Mouse (Mus musculus) limb, embryonic 13.5 days (tissue): ENCODE measurements at regions not wholly inside any gene's neighbourhood (a gene's known extent, or its start where the extent isn't known, plus 50 kb on each side); places are given as distances from the start of the nearest gene placed in this dataset.

ENCODE experiments used
- ATAC-seq: fragments of 200-750 bp; cut with Nextera tagmentation; 2 replicates; pipeline ENCODE4 v1.8.0; 2017; ENCODE audit warnings: low read depth, moderate number of reproducible peaks, moderate TSS enrichment; ENCODE audit not compliant: low FRiP score
- H3K27ac ChIP-seq: fragments of 300-500 bp; sonication (generic); 2 replicates; pipeline ENCODE4 v1.5.1; 2015; ENCODE audit warnings: inconsistent platforms, mild to moderate bottlenecking, moderate library complexity
- H3K27me3 ChIP-seq: fragments of 300-500 bp; sonication (generic); 2 replicates; pipeline ENCODE4 v1.6.1; 2015; ENCODE audit warnings: mild to moderate bottlenecking, inconsistent platforms
- H3K36me3 ChIP-seq: fragments of 300-500 bp; sonication (generic); 2 replicates; pipeline ENCODE4 v1.6.1; 2015; ENCODE audit warnings: inconsistent platforms, mild to moderate bottlenecking, moderate library complexity
- H3K4me1 ChIP-seq: fragments of 300-500 bp; sonication (generic); 2 replicates; pipeline ENCODE4 v1.6.1; 2015; ENCODE audit warnings: inconsistent platforms
- H3K4me2 ChIP-seq: fragments of 300-500 bp; sonication (generic); replicated peaks from 2 replicates; pipeline ENCODE4 v1.6.1; 2015; ENCODE audit warnings: inconsistent platforms, mild to moderate bottlenecking, moderate library complexity
- H3K4me3 ChIP-seq: fragments of 300-500 bp; sonication (generic); 2 replicates; pipeline ENCODE4 v1.5.1; 2015; ENCODE audit warnings: moderate library complexity, mild to moderate bottlenecking, inconsistent platforms
- H3K9ac ChIP-seq: fragments of 300-500 bp; sonication (generic); 2 replicates; pipeline ENCODE4 v1.6.1; 2015; ENCODE audit warnings: mild to moderate bottlenecking, inconsistent platforms
- H3K9me3 ChIP-seq: fragments of 300-500 bp; sonication (generic); 2 replicates; pipeline ENCODE4 v1.6.1; 2016; ENCODE audit warnings: inconsistent platforms
- WGBS: fragments of 180-500 bp; shearing (Covaris S2); methylation state at CpG from one replicate; pipeline ENCODE4 v1.1.7; 2015; 5-methylcytosine and 5-hydroxymethylcytosine counted together

DNA sequence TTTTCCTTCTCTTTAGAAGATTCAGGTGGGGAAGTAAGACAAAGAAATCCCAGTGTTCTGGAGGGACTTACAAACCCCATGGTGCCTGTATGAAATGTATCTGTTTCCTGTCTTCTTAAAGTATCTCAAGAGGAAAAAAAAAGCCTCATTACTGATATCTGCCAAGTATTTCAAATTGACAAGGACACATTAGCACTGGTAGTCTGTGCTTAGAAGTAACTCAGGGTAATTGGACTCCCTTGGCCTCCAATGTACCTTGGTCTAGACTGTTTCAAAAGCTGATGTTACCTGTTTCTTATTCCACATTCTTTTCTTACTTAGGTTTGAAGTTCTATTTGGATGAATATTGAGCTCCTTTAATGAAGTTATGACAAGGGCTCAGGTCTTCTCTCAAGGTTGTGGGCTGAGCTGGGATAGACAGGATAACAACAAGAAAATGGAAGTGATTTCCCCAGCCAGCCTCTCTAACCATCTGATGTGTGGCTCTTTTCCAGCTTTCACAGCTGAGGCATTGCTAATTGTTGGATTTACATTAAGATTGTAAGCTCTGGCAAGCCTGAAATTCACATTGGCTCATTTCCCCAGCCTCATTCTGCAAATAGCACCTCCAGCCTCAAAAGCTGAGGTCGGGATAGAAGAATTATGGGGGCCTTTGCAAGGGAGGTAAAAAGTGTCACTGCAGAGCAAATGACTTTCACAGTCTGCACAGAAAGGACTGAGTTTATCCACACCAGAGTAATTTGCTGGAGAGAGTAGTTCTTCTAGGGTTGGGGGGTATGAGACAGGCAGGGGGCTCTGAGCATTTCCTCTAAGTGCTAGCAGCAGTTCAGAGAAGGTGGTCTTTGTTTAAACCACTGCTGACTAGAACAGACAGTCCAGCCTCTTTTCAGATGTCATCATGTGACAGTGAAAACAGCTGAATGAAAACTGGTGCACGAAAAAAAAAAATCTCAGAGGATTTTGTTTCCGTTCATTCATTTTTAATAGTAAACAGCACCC is 292.3 kb upstream of the Nbea start:
- no peak overlapping the region for H3K9ac ChIP-seq
- ATAC-seq = no peak
- no peaks in the 10 kb centered on the region for H3K36me3 ChIP-seq
- peaks cover 22% of the 10 kb centered on the region for H3K4me1 ChIP-seq
- H3K4me3 ChIP-seq = no peak overlapping the region
- no peaks in the 10 kb centered on the region for H3K9me3 ChIP-seq
- H3K27me3 ChIP-seq = no peaks in the 10 kb centered on the region
- H3K4me2 ChIP-seq = no peak overlapping the region
- no peak overlapping the region for H3K27ac ChIP-seq
- 47% methylated on average over 3 of the region's 3 CpGs for WGBS

DNA sequence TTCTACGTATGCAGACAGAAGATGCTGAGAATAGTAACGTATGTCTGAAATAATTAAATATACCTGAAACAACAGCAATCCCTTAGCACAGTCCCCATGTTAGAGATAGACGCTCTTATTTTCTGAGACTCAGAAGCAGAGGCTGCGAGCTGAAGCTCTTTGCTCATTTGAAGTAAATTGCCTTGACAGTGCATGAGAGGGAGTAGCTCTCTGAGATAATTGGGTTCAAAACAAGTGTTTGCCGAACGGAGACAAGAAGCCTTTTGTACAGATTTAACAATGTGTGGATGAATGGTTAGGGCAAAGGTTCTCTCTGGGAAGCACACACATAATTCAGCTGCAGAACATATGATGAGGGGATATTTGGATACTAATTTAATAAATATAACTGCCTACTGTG is 289.1 kb upstream of the Nbea start:
- WGBS = 63% methylated on average over 6 of the region's 6 CpGs
- Histone ChIP-seq H3K4me3 (no peak overlapping the region), H3K9ac (no peak overlapping the region), H3K4me2 (no peak overlapping the region), H3K36me3 (no peaks in the 10 kb centered on the region), H3K27me3 (no peaks in the 10 kb centered on the region), H3K27ac (no peak overlapping the region), H3K4me1 (peaks cover 10% of the 10 kb centered on the region), H3K9me3 (no peaks in the 10 kb centered on the region)
- no peak for ATAC-seq

DNA sequence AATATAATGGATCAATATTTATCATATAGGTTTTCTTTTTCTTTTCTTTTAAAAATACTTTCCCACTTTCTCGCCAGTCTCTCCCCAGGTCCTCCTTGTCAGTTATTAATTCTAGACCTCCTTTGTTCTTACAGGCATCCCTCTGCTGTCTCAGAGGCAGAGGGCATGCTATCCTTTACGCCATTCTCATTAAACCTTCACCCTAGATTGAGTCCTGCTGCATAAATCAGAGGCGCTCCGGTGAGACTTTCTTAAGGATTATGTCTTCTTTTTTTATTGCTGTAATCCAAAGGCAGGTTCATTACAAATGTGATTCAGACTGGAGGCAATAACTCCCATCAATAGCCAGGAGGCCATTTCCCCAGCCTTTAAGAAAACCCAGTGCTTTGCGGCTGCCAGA is 288.3 kb upstream of the Nbea start:
- no peak for ATAC-seq
- Histone ChIP-seq H3K36me3 (no peaks in the 10 kb centered on the region), H3K9me3 (no peaks in the 10 kb centered on the region), H3K4me3 (no peak overlapping the region), H3K27ac (no peak overlapping the region), H3K4me1 (peaks cover 10% of the 10 kb centered on the region), H3K27me3 (no peaks in the 10 kb centered on the region), H3K4me2 (no peak overlapping the region), H3K9ac (no peak overlapping the region)
- 34% methylated on average over 5 of the region's 5 CpGs for WGBS

DNA sequence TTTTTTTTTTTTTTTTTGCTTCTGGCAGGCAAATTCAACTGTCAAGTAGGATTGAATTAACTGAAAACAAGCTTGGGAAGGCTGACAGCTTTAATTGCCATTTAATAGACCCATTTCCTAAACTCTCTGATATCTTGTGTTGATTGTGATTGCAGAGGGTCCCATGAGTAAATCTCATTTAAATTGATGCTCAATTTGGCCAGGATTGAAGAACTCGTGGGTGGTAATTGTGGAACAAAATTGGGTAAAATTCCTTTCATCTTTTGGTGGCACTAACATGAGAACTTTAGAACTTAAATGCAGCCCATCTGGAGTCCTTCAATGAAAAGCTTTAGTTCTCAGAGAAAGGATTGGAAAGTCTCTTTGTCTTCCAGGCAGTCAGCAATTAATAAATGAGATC is 287.7 kb upstream of the Nbea start:
- Histone ChIP-seq H3K4me3 (no peak overlapping the region), H3K4me2 (no peak overlapping the region), H3K27me3 (no peaks in the 10 kb centered on the region), H3K27ac (no peak overlapping the region), H3K9me3 (no peaks in the 10 kb centered on the region), H3K36me3 (no peaks in the 10 kb centered on the region), H3K9ac (no peak overlapping the region), H3K4me1 (peaks cover 9% of the 10 kb centered on the region)
- WGBS = 5% methylated on average over 1 of the region's 1 CpGs
- no peak for ATAC-seq

DNA sequence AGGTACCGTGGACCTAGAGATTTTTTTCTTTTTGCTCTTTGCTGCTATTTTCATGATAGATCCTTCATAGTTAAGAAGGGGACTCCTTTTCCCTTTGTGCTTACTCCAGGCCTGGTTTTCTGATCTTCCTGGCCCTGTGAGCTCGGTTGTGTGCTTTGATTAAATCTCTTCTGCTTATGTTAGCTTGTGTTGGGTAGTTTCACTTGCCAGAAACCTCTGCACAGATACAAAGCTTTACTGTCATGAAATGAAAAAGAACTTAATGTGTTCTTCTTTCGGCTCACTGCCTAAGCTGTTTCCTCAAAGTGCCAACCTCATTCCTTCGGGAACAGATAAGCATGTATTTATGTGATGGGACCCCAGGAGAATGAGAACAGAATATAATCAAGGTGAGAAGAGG is 274.1 kb upstream of the Nbea start:
- Histone ChIP-seq H3K27me3 (no peaks in the 10 kb centered on the region), H3K4me2 (no peak overlapping the region), H3K9me3 (no peaks in the 10 kb centered on the region), H3K4me1 (no peaks in the 10 kb centered on the region), H3K27ac (no peak overlapping the region), H3K9ac (no peak overlapping the region), H3K4me3 (no peak overlapping the region), H3K36me3 (no peaks in the 10 kb centered on the region)
- WGBS = 61% methylated on average over 4 of the region's 4 CpGs
- ATAC-seq = no peak

DNA sequence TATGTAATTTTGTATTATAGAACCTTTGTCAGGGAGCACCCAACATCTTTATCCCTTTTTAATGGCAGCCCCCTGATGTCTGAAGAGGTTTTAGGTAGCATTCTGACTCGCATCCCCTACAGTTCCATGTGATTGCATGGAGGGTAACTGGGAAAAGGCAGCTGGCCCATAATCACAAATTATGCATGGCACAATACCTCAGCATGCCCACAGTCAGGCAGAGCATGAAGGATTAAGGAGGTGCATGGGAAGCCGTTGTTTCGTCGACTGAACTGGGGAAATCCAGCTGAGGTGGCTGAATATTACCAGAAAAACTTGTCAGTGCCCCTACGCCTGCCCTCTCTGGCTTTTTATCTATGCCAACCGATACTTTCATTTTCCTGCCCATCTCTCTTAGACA is 272.8 kb upstream of the Nbea start:
- 81% methylated on average over 6 of the region's 6 CpGs for WGBS
- no peaks in the 10 kb centered on the region for H3K4me1 ChIP-seq
- no peaks in the 10 kb centered on the region for H3K27me3 ChIP-seq
- H3K27ac ChIP-seq = no peak overlapping the region
- no peak overlapping the region for H3K9ac ChIP-seq
- no peak for ATAC-seq
- H3K9me3 ChIP-seq = no peaks in the 10 kb centered on the region
- no peak overlapping the region for H3K4me3 ChIP-seq
- H3K36me3 ChIP-seq = no peaks in the 10 kb centered on the region
- no peak overlapping the region for H3K4me2 ChIP-seq

DNA sequence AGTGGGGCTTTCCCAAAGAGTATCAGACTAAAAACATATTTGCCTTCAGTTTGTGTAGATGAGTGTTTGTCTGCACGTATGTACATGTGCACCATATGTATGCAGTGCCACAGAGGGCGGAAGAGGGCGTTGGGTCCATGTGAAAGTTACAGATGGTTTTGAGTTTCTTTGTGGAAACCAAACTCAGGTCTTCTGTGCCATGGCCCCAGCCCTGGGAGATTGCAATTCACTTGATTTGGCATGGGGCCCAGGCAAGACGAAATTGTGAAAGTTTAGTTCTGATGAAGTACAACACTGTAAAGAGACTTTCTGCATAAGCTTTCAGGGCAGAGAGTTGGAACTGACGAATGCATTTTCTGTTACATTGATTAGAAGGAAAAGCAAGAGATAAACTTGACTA is 255.4 kb upstream of the Nbea start:
- no peak overlapping the region for H3K9ac ChIP-seq
- H3K4me3 ChIP-seq = no peak overlapping the region
- no peaks in the 10 kb centered on the region for H3K36me3 ChIP-seq
- no peaks in the 10 kb centered on the region for H3K27me3 ChIP-seq
- no peaks in the 10 kb centered on the region for H3K9me3 ChIP-seq
- 72% methylated on average over 5 of the region's 5 CpGs for WGBS
- H3K4me1 ChIP-seq = peaks cover 9% of the 10 kb centered on the region; the same call in 1 of the 2 replicates
- no peak overlapping the region for H3K27ac ChIP-seq
- no peak overlapping the region for H3K4me2 ChIP-seq
- ATAC-seq = no peak

DNA sequence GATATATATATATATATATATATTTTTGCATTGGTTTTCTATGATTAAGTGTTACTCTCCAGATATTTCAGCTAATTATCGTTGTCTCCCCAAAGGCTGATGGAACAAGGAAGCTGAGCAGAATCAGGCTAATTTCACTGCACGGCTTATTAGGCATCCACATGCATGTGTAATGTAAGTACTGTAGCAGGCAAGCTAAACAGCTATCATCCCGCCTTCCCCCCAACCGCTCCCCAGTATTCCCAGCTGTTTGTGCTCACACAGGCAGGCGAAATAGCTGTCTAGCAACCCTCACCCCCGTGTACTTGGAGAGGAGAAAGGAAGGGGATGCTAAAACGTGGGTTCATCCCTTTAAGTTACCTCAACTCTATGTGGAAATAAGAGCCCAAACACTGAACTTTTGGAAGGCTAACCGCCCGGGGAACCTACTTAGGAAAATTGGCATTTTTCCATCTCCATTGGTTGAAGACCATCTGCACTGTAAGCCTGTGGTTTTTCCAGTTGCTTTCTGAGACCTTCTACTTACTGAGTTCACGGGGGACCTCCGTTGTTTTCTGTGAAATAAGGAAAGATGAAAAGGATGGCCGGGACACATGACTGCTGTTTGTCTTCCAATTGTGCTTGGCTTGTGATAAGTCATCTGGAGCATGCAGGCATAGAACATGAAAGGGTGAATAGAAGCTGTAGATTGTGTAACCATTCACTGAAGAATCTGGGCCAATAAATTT is 254.7 kb upstream of the Nbea start:
- Histone ChIP-seq H3K9me3 (no peaks in the 10 kb centered on the region), H3K4me1 (peaks cover 9% of the 10 kb centered on the region; the same call in 1 of the 2 replicates), H3K4me3 (no peak overlapping the region), H3K36me3 (no peaks in the 10 kb centered on the region), H3K9ac (no peak overlapping the region), H3K27ac (no peak overlapping the region; the same call in 1 of the 2 replicates), H3K27me3 (no peaks in the 10 kb centered on the region), H3K4me2 (no peak overlapping the region)
- 61% methylated on average over 12 of the region's 12 CpGs for WGBS
- ATAC-seq = peak; percentile 71

DNA sequence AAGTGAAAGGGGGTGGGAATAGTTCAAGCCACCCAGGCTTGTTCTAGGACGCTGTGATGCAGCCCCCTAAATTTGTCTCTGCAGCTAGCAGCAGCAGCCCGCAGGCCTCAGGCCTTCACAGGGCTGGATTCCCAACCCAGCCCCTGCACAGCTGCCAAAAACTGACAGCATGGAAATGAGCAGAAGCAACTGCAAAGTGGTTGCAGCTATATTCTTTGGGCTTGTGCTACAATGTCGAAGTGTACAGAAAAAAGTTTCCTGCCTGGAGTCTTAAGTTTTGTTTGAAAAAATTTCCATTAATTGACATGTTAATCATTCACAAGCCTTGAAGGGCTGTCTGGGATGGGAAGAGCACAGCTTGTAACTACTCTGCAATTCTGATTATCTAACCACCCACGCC is 253.6 kb upstream of the Nbea start:
- Histone ChIP-seq H3K36me3 (no peaks in the 10 kb centered on the region), H3K4me3 (no peak overlapping the region), H3K4me1 (peaks cover 9% of the 10 kb centered on the region; the same call in 1 of the 2 replicates), H3K4me2 (no peak overlapping the region), H3K9ac (no peak overlapping the region), H3K27ac (no peak overlapping the region), H3K27me3 (no peaks in the 10 kb centered on the region), H3K9me3 (no peaks in the 10 kb centered on the region)
- 47% methylated on average over 4 of the region's 4 CpGs for WGBS
- no peak for ATAC-seq

DNA sequence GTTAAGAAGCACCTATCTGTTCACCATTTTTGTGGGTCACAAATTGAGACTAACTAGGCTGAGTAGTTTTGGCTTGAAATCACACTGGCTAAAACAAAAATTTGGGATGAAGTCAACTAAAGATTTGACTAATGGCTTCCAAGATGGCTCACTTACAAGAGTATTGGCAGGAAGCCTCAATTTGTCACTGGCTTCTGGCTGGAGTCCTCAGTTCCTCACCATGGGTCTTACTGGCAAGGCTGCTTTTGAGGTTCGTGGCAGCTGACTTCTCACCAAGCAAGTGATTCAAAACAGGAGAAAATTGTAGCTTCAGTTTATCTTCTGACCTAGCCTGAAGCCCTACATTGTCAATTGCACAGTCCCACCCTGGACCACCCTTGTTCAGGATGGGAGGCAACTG is 250.0 kb upstream of the Nbea start:
- H3K36me3 ChIP-seq = no peaks in the 10 kb centered on the region
- H3K4me2 ChIP-seq = no peak overlapping the region
- no peak overlapping the region for H3K27ac ChIP-seq
- 67% methylated on average over 1 of the region's 1 CpGs for WGBS
- peaks cover 5% of the 10 kb centered on the region; the same call in 1 of the 2 replicates for H3K4me1 ChIP-seq
- no peak overlapping the region for H3K4me3 ChIP-seq
- no peaks in the 10 kb centered on the region for H3K9me3 ChIP-seq
- no peak for ATAC-seq
- no peak overlapping the region for H3K9ac ChIP-seq
- H3K27me3 ChIP-seq = no peaks in the 10 kb centered on the region

DNA sequence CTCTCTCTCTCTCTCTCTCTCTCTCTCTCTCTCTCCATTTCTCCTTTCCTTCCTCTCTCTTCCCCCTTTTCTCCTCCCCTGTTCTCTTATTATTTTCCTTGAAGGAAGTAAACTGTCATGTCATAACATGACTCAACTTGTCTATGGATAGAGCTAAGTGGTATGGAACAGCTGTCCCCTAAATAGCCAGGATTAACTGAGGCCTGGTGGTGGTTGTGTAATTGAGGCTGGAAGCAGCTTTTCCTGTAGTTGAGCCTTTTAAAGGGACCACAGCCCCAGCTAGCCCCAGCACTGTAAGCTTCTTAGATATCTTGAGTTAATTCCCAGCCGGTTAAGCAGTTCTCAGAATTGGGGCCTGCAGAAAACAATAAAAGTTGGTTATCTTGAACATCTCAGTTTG is 243.7 kb upstream of the Nbea start:
- no peaks in the 10 kb centered on the region for H3K27me3 ChIP-seq
- H3K4me2 ChIP-seq = no peak overlapping the region
- no peak for ATAC-seq
- H3K4me1 ChIP-seq = no peaks in the 10 kb centered on the region
- H3K4me3 ChIP-seq = no peak overlapping the region
- H3K9me3 ChIP-seq = no peaks in the 10 kb centered on the region
- H3K36me3 ChIP-seq = no peaks in the 10 kb centered on the region
- no peak overlapping the region for H3K27ac ChIP-seq
- WGBS = 63% methylated on average over 1 of the region's 1 CpGs
- H3K9ac ChIP-seq = no peak overlapping the region

DNA sequence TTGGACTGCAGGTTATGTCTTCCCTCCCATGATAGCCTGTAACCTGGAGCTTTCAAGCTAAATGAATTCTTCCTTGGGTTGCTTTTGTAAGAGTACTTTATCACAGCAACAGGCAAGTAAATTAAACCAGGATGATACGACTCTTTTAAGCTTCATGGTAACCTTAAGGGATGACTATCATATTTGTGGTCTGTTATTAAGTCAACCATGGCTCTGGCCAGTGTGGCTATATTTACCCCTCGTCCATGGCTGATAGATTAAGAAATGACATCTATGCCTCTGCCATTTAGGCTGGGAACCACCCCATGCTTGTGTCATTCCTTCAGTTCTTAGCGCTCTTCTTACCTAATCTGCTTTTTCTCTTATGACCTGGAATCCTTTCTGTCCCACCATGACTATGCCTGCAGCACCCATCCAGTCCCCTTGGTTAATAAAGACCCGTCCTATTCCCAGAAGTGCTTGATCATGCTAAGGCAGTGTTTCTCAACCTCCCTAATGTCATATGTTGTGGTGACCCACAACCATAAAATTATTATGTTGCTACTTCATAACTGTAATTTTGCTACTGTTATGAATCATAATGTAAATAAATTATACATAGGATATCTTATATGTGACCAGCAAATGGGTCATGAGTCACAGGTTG is 214.5 kb upstream of the Nbea start:
- Histone ChIP-seq H3K27ac (no peak overlapping the region), H3K9ac (no peak overlapping the region), H3K36me3 (no peaks in the 10 kb centered on the region), H3K4me1 (no peaks in the 10 kb centered on the region), H3K4me2 (no peak overlapping the region), H3K27me3 (no peaks in the 10 kb centered on the region), H3K9me3 (no peaks in the 10 kb centered on the region), H3K4me3 (no peak overlapping the region)
- 91% methylated on average over 4 of the region's 4 CpGs for WGBS
- ATAC-seq = no peak
